Mouse (Mus musculus) mesoderm, embryonic 11.5 days (tissue): ENCODE measurements around the gene Cyth2.

Experiments
- DNase-seq: peaks from one replicate; pipeline ENCODE4 v3.0.0-alpha.2; 2012; ENCODE audit warnings: low read depth, low spot score

The Cyth2 gene

DNA sequence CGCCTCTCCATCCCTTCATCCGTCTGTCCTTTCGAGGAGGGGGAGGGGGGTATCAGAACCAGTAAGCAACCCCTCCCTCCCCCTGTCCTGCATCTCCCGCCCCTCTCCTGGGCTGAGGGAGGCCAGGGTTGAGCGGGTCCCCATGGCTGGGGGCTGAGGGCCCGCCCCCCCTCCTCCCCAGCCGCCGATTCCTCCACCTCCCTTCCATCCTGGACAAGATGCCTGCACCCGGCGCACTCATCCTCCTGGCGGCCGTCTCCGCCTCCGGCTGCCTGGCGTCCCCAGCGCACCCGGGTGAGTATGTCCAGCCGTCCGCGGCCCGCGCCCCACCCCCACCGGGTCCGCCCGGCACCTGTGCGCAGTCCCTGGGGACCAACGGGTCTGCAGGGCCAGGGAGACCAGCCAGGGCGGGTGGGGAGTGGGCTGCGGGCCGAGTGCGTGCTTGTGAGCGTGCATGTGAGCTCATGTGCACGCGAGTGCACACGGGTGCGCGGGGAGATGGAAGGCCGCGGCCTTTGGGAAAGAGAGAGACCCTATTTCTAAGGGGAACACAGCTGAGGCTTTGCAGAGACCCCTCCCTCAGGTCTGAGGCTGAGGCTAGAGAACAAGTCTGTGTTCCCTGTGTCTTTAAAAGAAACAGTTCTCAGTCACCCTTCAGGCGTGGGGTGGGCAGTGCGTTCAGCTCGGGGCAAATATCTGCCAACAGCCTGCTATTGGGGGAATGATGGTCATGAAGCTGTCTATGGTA, 28.8 kb downstream of the Cyth2 start:
- peak; percentile 62 for DNase-seq

DNA sequence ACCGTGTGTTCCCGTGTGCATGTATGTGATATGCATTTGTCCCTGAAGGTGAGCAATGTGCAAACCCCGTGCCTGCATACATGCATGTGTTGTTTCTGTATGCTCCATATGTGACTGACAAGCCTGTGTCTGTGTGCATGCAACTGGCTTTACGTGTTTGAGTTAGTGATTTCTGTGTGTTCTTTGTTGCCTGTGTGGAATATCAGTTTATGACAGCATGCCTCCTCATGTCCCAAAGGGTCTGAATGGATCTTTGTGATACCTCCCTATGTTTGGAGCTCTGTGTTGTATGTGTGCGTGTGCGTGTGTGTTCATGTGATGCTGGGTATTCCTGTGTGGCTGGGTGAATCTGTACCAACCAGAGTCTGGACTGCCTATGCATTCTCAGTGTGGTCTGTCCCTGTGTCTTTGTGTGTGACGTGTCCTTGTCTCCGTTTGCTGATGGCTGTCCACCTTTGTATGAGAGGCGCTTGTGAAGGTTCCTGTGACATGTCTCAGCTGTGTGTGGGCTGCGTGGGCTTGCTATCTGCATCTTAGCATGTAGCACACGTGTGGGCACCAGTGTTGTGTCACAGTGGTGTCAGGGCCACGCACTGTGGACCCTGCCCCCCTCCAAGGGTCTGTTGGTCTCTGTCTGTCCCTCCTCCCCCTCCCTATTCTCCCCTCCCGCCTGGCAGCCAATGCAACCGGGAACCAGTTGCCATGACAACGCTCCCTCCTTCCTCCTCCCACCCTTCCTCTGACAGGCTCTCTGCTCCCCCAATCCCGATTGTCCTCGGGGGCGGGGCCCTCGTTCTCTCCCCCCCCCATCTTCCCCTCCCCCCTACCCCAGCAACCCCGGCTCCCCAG, 29.6 kb downstream of the Cyth2 start, which contains the start of gene Sult2b1:
TSS of gene Sult2b1 (minus strand) at position 146 of the 849 bp plus-strand sequence.
- DNase-seq: peak; percentile 96

DNA sequence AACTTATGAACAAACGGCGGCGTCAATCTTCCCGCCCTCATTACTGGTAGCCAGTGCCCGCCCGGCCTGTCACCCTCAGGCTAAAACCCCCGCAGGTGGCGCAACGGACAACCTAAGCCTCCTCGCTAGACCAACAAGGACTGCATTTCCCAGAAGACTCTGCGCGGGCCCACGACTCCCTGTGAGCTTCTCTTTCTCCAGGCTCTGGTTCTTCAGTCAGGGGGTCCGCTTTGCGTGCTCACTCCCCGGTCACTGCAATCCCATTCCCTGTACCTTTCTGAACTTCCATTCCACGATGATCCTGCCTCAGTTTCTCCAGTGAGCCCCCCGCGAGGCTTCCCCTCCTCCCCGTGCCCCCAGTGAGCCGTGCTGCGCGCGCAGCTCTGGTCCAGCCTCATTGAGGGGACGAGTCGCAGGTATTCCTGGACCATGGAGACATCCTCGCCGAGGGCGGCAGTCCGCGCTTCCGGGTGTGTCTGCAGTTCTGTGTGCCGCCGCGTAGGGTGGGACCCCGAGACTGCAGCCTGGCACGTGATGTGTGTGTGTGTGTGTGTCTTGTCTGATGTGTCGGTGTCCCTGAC, 30.8 kb downstream of the Cyth2 start, which contains the start of gene Lmtk3:
TSS of gene Lmtk3 (plus strand) at position 228 of the 581 bp plus-strand sequence.
- peak; percentile 73 for DNase-seq

DNA sequence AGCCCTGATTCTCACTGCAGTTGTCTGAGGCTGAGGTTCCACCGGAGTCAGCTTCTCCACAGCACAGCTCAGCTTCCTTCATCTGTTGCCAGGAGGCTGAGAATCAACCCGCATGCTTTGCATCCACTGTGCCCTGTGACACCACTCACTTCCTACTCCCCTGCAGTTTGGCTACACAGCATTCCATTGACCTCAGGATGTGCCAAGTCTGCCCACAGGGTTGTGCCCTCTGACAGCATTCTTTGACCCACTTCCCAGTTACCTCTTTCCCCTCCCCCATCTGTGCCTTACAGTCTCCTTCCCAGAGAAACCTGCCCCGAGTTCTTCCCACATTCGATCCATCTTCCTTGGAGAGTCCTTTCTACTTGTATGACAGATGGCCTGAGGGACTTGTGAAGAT, 32.1 kb downstream of the Cyth2 start:
- DNase-seq: no peak

DNA sequence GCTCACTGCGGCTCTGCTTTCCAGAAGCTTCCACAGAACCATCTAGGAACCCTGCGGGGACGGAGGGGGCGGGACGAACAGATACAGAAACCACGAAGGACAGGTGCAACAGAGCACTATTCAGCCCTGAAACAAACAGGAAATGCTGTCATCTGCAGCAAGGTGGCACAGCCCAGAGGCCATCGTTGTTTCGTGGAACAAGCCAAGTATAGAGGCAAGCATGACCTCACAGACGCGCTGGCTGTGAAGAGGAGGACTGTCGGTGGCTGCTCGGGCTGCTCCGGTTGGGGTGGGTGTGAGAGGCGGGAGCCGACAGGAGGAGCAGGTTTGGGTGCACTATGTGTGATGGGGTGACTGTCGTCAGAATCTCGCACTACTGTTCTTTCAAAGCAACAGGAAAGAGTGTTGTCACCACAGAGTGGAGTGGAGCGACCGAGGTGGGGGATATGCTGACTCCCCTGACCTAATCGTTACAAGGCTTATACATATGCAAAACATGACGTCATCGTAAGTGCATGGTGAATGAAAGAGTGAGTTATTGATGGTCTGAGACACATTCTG, 35.2 kb downstream of the Cyth2 start:
- no peak for DNase-seq

DNA sequence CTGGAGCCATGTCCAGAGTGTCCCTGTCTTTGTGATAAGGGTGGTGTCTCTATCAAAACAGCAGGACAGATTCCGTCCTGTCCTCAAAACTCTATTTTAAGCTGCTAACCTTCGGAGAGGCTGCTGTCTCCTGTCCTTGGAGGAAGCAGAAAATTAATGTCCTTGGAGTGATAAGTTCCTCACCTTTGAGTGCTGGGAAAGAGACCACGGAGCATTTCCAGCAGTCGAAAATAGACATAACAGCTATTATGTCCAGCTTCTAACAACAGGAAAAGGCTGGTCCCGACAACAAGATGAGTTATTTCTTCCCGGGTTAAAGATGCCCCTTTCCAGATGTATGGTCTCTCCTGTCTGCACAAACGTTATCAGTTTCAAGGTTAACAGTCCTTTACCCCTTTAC, 39.1 kb downstream of the Cyth2 start:
- no peak for DNase-seq

DNA sequence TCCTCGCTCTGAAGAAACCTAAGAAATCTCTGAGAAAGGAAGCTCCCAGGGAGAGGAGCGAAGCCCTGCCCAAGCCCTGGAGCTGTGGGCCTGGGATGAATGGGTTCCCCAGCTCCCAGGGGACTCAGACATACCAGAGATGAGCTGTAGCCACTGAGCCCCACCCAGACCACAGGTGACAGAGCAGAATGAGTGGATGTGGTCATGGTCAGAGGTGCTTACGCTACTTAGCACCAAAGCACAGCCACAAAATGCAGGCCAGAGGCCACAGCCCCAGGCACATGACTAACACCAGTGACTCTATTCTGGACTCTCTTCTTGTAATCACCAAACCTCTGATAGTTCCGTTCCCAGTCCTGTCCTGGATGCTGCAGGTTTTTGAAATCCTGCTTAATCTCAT, 43.3 kb downstream of the Cyth2 start:
- DNase-seq: no peak

DNA sequence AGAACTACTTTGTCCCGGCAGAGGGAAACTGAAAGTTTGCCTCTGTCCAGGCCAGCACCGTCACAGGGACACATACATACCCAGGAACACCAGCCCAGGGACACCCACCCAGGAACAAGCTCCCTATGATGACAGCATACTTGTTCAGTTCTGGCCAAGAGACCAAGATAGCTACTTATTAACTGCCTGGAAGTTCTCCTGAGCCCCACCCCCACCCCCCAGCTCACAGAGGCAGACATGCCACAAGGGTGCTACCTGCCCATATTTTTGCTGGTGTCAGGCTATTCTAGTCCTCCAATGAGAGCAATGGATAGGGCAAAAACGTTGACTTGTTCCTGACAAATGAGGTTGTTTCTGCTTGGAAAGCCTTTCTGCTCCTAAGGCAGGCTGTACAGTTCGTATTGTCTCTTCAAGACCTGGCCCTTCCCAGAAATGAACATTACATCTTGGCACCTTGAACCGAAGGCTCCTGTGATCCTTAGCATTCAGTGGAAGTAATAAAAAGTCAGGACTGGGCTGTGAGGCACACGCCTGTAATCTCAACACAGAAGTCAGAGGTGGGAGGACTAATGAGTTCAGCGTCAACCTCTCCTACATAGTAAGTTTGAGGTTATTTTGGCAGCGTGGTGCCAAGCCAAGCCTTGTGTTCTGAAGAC, 43.8 kb downstream of the Cyth2 start:
- DNase-seq: no peak

DNA sequence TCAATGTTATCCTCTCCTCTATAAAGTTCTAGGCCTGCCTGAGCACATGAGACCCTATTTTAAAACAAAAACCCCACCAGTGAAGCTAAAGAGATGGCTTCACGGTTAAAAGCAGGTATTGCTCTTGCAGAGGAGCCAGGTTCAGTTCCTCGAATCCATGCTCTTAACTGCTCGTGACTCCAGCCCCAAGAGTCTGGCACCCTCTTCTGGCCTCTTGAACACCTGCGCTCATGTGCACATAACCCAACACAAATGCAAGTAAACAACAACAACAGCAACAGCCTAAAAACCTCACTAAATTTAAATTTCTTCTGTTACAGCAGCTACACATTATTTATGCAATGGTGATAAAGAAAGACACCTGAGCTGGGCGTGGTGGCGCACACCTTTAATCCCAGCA, 46.9 kb downstream of the Cyth2 start:
- DNase-seq: no peak

DNA sequence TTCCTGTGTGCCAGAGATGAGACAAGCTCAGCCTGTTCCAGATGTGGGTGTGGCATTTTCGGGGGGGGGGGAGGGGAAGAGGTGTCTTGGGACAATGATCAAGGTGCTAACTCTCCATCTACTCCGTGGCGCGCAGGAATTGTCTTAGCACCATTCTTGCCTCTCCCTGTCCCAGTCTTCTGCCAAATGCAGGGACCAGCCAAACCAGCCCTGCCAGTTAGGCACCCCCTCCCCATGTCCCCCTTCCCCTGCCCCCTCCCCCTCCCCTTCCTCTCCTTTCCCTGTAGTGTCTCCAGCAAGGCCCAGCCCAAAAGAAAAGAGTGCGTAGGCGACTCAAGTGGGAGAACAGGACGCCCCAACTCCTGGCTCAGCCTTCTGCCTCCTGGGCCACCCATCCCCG, 47.6 kb downstream of the Cyth2 start:
- DNase-seq: no peak

DNA sequence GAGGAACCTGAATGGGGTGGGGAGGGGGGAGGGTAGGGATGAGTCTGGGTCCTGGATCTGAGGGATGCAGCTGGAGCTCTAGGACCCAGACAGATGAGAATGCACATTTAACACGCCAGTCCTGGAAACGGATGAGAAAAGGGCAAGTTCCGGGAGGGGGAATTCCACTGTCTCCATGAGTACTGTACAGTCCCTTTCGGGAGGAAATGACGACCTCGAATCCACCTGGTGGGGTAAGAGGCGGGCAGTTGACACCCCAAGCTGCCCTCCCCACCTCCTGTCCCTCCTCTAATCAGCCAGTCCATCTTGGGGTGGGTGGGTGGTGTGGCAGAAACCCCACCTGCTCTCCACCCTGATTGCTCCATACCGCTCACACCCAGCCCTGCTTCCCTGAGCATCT, 48.4 kb downstream of the Cyth2 start:
- no peak for DNase-seq

DNA sequence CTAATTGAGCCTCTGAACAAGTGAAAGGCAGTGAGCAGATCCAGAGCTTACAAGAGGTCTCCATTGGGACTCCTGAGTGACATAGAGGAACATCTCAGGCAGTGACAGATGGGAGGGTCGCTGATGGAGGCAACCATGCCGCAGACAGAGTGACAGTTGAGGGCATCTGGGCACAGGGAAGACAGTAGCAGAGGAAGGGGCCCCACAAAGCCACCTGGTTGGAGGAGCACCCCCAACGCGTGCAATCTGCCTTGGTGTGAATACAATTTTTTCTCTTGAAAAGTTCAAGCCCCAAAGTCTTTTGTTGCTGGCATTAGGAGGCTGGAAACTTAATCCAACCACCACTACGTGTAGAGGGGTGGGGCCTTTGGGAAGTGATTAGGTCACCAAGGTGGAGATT, 54.2 kb downstream of the Cyth2 start:
- DNase-seq: no peak

DNA sequence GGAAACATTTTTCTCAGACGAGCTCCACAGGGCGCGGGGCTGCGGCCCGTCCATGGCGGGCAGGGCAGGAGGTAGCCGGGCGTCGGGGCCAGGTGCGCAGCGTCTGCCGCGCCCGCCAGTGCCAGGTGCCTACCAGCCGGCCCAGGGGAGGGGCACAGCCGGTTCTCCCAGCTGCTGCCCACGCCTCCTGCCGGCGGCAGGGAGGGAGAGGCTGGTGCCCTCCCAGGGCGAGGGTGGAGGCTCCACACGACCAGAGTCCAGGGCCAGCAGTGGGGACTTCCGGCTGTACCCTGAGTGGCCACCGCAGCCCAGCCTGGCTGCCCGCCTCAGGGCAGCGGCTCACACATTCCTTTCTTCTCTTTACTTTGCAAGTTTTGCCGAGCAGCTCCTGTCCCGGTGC, 55.0 kb downstream of the Cyth2 start:
- DNase-seq: no peak
